Mouse (Mus musculus) retina, embryonic 14.5 days (tissue): ENCODE data around the gene Pde4d.
A peak's percentile ranks its signal among the peaks of the same experiment; 100 is the strongest.

Source experiments
- DNase-seq: peaks from one replicate; pipeline ENCODE4 v3.0.0-alpha.2; 2015; ENCODE audit warnings: low spot score

Pde4d gene

DNA sequence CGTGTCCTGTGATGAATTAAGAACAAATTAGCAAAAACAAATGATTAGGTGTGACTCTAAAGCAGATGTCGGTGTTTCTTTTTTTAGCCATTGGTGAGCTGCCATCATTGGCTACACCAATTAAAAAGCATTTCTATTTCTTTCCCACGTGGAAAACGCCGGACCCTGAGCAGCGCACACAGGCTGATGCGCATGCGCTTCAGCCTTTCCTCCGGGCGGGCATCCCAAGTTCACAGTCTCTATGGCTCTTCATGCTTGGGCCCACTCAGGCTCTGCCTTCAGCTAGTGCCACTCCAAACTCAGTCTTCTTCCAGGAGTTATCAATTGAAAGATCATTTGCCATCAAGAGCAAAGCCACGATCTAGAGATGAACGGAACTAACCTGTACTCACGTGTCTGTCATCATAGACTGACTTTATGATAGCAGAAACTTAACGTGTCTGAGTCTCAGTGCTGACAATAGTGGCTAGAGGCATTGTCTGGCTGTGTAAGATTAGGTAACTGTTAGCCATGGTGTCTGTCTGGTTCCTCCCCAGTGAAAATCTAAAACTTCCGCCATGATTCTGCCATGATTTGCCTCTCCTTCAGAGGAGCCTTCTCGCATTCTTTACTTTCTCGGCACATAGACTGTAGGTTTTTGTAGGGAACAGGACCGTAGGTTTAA lies 1175.8 kb downstream of the Pde4d start:
- no peak for DNase-seq

DNA sequence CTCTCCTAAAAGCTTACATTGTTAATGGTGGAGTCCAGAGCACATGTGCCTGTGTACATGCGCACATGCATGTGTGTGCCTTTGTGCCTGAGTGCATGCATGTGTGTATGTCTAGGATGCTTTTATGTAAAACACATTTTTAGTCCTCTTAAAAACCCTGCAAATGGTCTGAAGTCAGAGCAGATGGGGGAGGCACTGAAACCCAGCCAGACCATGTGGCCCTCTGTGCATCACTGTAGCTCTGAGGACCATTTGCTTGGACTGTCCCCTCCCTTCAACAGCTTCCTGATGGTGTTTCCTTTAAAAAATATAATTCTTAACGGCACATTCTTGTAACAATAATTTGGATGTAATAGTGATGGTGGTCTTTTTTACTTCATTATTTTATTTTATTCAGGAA lies 1177.5 kb downstream of the Pde4d start:
- no peak for DNase-seq

DNA sequence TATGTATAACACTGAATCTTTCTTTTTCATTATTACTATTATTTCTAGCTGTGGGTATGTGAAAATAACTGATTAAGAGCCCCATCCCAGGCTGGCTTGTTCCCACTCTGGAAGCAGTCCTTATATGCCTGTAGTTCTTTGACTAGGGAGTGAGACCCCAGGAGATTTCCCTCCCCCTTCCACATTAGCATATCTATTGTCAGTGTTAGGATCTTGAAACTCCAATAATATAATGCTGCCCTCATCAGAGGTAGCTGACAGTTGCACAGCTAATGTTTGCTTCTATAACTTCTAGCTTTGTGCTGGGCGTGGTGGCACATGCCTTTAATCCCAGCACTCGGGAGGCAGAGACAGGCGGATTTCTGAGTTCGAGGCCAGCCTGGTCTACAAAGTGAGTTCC lies 1178.9 kb downstream of the Pde4d start:
- DNase-seq, result no peak

DNA sequence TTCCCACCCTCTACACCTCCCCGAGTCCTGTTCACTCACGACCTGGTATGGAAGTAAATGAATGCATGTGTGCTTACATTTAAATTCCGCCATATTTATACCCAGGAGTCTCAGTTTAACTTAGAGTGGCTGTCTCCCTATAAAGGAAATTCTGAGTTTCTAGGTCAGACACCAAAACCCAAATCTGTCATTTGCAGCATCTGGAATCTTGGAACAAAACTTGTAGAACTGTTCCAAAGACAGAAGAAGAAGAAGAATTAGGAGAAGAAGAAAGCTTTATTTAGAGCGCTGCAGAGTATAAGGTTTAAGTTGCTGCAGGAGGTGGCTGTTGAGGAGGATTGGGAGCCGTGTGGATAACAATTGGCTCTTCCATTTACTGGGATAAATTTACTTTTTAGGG lies 1179.5 kb downstream of the Pde4d start:
- DNase-seq, result no peak

DNA sequence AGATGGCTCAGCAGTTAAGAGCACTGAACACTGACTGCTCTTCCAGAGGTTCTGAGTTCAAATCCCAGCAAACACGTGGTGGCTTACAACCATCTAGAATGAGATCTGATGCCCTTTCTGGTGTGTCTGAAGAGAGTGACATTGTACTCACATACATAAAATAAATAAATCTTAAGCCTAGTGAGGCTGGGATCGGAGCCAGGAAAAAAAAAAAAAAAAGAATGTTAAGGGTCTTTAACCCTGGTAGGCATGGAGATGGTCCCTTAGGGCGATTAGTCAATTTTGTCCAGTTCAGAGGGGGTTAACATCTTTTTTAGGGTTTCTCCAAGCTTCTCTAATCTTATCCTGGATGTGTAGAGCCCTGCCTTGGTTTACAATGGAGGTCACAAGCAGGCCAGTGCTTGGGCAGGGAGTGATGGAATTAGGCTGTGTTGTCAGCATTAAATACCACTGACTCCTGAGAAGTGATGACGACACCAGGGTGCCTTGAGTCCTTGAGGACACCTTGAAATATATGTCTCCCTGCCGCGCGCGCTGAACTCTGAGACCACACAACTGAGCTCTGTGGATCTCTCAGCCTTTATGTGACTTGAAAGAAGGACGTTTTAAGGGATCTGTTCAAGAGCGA lies 1181.8 kb downstream of the Pde4d start:
- DNase-seq, result no peak

DNA sequence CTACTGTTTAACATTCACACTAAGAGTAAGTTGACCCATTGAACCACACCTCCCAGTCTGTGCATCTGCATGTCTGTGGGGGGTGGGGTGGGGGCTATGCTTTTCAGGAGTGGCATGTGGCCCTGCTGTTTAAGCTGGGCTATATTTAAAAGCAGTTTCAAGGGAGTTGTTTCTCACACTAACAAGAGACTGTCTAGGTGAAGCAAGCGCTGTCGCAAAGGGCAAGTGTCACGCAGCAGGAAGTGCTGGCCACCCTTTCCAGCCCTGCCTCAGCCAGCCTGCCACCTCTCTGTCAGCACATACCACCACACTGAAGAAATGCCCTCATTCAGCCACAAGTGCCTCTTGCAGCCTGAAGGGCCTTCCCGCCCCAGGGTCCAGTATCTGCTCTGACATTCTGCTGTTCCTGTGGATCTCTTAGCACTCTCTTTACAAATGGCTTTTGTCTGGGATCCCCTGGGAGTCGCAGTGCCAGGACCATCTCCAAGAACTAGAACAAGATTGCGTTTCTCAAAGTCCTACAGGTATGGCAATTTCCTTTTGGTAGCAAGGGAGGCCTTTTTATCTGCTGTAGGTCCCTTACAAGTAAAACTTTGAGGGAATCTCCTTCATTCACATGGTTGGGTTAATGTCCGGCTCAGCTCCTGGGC lies 1182.8 kb downstream of the Pde4d start:
- DNase-seq, result peak; percentile 21

DNA sequence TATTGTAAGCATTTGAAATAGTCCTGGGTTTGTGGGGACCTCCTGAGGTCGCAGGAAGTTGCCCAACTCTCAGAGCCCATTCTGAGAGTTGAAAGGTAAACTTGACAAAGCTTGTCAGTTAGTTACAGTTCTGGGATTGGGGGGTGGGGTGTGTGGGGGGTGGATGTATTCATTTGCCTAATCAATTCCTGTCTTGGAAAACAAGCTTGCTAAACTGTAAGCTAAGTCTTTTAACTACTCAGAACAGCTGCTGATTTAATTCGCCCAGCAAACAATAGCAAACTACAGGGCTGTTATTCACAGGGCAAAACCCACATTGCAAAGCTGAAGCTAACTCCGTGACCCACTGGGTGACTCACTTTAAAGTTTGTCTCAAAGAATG lies 1183.3 kb downstream of the Pde4d start:
- no peak for DNase-seq

DNA sequence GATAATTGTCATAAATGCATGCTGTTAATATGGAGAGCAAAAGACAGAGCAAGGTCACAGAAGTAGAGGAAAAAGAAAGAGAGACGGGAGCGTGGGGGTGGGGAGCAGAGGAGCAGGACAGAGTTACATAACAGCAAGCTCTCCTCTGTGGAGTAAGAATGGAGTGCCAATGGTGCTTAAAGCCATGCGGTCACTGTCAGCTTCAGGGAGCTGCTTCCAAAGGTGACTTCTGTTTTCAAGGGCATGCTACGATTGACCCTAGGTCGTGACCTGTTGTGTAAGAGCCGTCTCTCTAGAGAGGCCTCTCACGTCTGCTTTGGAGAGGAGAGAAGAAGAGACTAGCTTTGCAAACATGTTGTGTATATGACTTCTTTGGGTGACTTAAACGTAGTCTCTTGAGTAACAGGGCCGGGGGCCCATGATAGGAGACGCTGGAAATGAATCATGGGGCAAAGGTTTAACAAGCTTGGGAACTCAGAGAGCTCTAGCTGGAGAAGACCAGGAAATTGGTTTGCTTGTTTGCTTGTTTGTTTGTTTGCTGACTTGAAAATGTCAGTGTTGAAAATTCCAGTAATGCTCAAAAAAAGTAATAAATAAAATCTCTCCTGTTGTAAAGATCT lies 1186.3 kb downstream of the Pde4d start:
- no peak for DNase-seq

DNA sequence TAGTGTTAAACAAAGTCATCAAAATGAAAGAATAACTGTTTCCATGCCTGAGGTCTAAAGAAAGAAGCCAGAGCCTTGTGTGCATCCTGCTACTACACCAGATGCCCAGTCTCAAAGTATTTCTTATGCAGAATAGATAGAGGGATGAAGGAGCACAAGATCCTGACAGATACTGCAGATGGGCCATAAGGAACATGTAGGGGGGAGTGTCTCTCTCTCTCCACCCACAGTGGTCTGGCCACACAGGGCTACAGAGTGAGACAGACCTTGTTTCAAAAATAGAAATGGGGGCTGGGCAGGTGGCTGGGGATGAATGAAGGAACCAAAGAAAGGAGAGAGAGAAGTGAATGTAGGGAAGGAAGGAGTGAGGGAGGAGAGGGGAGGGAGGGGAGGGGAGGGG lies 1188.5 kb downstream of the Pde4d start:
- DNase-seq, result no peak

DNA sequence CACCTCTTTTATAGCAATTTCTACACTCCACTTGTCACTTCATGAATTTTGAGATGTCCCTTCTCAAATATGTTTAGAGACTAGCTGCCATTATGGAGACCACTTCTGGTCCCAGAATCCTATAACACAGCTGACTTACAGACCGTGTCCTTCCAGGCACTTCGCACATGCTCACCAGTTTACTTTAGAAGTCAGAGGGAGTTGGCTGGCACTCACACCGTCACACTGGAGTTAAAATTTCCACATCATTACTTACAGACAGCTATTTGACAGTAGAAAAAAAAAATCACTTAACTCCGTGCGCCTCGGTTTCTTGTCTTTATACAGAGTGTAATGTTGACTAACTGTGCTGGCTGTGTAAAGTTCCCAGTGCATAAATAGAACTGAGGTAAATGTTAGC lies 1189.5 kb downstream of the Pde4d start:
- no peak for DNase-seq

DNA sequence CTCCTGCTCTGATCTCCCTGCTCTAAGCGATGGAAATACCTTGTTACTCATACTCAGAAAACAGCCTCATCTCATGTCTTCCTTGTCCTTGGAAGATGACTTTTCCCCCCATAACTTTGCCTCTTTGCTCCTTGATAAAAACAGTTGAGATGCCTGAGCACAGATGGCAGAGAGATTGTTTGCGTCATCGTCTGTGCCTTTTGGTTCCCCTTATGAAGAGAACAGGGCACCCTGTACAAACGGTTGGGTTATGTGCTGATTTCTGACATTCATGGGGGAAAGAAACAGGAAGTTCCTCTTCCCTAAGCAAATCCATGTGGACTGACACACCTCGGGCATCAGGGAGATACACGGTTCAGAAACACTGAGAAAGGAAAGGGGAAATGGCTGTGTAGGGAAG lies 1191.8 kb downstream of the Pde4d start:
- DNase-seq, result no peak

DNA sequence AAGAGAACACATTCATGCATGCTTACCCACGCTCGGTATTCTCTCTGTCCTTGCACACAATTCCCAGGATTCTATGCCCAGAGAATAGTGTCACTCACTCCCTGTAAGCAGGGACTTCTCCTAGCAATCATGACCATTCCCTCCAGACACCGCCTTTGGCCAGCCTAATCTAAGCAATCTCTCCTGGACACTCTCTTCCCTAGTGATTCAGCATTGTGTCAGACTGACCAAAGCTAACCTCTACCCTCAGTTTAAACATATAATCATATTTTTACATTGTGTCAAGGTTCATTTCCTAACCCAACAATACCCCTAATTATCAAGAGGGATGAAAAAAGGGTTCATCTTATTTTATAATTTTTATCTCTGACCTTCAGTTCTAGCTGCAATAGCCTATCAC lies 1193.7 kb downstream of the Pde4d start:
- DNase-seq, result no peak

DNA sequence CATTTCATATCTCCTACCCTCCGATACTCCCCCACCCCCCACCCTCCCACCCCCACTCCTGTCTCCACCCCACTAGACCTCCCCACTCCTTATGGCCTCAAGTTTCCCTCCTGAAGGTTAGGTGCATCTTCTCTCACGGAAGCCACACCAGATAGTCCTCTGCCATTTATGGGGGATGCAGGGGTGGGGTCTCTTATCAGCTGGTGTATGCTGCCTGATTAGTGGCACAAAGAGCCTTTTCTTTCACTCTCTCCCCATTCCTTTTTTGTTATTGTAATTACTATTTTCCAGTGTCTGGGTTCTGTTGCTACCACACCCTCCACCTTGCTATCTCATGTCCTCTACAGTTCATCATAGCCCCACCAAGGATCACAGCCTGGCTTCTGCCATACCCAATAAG lies 1194.3 kb downstream of the Pde4d start:
- DNase-seq, result no peak

DNA sequence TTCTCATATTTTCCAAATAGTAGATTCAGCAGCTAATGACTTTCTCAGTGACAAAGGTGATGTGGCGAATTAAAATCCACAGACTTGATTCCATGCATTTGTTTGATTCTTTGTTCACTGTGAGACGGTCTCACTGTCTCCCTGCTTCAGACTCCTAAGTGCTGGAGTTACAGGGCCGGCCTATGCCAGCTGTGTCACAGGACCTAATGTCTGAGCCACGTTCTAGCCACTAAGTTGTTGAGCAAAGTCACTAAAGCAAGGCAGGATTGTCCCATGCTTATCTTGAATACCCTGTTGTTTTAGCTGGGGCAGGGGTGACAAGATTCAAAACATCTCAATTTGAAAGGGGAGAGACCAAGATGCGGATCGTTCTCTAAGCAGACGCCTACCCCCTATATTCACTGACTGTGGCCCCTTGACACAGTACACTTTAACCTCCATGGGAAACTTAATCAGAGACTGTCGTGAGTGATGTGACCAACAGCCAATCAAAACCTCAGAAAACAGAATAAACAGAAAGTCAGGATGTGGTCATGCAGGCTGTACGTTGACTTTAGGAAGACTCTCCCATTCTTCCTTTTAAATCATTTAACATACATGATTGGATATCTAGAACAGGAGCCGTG lies 1195.6 kb downstream of the Pde4d start:
- peak; percentile 42 for DNase-seq

DNA sequence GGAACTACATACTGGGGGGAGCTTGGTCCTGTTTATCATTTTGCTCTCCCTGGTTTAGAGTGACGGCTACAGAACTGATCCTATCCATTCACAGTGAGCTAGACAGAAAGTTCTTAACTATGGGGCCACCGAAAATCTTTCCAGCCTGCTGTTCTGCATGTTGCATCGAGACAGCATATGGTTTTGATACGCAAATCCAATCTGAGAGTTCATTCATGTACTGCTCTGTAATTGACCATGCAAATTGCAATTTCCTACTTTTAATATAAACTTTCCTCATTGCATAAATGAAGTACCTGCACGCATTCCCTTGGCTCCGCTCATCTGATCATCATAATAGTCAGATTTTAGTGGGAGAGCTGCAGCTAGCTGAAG lies 1196.1 kb downstream of the Pde4d start:
- DNase-seq, result no peak

DNA sequence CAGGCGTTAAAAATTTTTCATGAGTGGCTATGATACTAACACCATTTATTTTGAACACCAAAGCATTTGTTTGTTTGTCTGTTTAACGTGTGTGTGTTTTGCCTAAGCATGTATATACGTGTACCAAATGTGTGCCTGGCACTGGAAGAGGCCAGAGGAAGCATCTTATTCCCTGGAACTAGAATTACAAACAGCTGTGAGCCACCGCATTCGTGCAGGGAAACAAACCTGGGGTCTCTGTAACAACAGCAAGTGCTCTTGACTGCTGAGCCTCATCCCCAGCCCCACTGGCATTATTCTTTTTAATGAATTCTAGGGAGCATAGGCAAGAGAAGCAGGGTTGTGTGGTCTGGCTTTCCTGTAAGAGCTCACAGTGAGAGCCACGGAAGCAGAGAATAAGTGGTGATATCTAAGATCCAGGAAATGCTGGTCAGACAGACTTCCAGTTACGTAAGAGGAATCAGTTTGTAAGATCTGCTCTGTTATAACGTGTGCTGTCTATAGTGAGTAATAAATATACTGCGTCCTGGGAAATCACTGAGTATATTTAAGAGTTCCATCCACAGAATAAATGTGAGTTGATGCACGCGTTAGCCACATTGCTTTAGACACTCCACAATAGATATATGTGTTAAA lies 1197.0 kb downstream of the Pde4d start:
- DNase-seq, result no peak

DNA sequence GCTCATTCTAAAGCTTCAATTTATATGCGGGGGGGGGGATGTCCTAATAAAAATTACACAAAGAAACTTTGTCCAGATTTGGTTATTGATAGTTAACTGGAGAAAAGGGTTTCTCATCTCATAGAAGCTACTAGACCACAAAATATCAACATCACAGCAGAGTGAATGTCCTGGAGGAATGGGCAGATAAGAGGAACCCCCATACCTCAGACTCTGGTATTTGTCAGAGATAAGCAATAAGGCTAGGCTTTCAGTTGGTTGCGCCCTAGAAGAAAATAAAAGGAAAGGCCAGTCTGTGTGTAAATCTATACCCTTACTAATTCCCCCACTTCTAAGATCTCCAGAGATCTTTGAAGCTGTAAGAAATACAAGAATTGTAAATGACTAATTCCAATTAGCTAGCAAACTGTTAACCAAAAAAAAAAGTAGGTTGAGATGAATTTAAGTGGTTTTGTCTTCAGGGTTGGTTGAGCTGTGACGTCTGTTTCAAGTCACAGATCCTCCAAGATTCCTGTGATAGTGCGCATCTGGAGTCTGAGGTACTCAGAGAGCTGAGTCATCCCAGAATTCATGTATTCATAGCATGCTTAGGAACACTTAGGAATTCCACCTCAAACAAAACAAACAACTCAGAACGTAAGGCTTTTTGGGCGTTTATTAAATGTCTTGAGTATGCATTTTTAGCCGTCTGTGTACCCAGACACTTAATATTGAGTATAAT lies 1197.9 kb downstream of the Pde4d start:
- no peak for DNase-seq

DNA sequence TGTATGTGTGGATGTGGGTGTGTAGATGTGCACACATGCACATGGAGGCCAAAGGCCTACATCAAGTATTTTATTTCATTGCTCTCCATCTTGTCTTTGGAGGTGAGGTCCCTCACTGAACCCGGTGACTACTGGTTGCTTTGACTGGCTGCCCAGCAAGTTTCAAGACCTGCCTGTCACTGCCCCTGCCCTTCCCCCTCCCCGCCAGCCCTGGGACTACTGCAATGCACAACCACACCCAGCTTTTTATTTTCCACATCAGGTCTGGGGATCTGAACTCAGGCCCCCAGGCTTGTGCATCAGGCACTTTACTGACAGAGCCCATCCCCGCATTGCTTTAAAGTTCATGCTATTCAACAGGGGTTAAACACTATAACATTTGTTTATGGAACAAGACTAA lies 1198.6 kb downstream of the Pde4d start:
- no peak for DNase-seq

DNA sequence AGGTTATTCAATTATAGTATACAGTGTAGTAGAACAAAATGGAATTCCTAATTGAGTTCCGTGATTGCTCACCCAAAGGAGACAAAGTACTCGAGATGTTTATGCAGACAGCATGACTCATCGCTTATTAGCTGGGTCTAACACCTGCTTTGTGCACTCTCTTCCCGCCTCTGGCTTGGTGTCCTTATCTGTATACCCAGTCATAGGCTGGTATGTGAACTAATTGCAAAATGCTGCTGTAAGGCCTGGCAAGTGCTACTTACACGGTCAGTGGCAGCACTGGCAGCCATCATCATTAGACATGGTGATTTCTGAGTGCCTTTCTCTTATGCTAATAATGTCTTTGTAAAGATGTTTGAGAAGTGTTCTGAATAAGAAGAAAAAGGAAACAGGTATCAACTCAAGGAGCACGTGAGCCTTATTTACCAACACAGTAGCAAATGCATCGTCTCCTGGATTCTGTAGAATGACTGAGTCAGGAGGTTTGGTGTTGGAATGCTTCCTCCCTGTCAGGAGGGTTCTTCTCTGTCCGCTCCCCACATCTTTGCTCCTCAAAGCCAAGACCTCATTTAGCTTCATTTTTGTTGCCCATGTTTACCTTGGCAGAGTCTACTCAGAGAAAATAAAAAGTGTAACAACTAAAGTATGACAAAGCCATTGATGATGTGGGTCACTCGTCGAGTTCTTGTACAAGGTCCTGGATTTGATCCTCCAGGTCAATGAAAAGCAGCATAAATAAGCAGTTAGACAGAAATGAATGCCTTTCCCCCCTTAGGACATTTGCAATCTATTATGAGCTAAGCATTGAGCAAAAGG lies 1202.2 kb downstream of the Pde4d start:
- no peak for DNase-seq

DNA sequence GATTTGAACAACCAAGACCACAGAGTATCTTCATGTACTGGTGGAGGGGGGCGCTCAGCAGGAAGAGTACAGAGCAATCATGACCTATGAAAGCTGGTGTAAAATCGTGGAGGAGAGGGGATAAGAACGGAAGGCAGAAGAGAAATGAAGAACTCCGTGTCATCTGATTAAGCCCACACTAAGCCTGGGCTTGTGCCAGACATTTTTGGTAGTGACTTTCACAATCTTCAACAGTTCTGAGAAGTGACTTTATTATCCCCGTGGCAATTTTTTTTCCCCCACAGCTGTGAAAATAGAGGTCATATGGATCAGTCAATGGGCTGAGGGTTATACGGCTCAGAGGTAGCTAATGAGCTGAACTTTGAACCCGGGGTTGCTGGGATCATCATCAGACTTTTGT lies 1202.9 kb downstream of the Pde4d start:
- DNase-seq, result no peak

DNA sequence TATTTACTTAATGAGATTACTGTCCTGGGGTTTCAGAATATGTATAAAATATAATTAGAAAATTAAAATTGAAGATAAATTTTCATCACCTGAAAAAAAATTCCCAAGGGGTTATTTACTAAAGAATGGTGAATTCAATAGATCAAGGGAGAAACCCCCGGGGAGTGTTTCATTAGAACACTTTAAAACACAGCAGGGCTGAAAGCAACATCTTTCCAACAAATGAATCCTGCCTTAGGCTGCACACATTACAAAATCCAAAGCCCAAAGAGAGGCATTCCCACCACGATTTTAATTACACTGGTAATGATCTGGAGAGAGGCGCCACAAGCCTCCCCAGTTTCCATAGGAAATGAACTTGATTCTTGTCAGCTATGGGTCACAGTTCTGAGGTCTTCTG lies 1205.6 kb downstream of the Pde4d start:
- no peak for DNase-seq
